26 mouse cellular contexts compared by ENCODE assay signal in genomic region chr7:100972875-100973274, GRCm38 (mm10). TPM values are rescaled to one million over a fixed set of nuclear protein-coding genes. Genes with fewer than 3 reads are reported as not detected.
DNase-seq lines count a peak whose midpoint lies in the region; TF ChIP-seq lines count a peak whose summit lies in the region.
"Had no signal": no experiment of that assay in that cellular context is flagged by ENCODE, and none has a peak within 500 bp of the region (broad histone marks: within the 10 kb centered on the region; RNA-seq: fewer than 3 reads in every experiment).

No protein-coding gene starts in this region.

- DNase-seq in heart, adult 11 months: peak; percentile 88
- no peak for DNase-seq in heart, adult 2 months
- DNase-seq in layer of hippocampus, adult 2 months (ENCODE audit: low spot score in 2 of 2): no peak
- DNase-seq in layer of hippocampus, postnatal 10 days (ENCODE audit: low spot score in 2 of 2): no peak
- DNase-seq in right cerebral cortex, adult 18-20 months: peak; percentile 21
- DNase-seq in right cerebral cortex, postnatal 4 days: no peak
- peak; percentile 46 for DNase-seq in telencephalon, adult 2 months (ENCODE audit: low read depth, low spot score)
- DNase-seq in urinary bladder, postnatal 25 days (ENCODE audit: low spot score): no peak
- DNase-seq: adrenal gland, adult 2 months; adrenal gland, postnatal 10 days; adrenal gland, postnatal 25 days; cerebellum, adult 11 months; cerebellum, adult 18-20 months; cerebellum, adult 8-10 months; cerebellum, adult 9-11 months; cerebellum, postnatal 14 days; cerebellum, postnatal 36 days; embryo, embryonic 11 days had no signal

- H3K9ac ChIP-seq in heart, adult 2 months (ENCODE audit: low read depth, low read length): no peak overlapping the region
- H3K9ac ChIP-seq: embryonic facial prominence, embryonic 13.5 days; embryonic facial prominence, embryonic 15.5 days; forebrain, embryonic 12.5 days had no signal

- WGBS in heart, adult 2 months: 64% methylated on average over 3 of the region's 3 CpGs

- no peaks in the 10 kb centered on the region for H3K27me3 ChIP-seq in heart, adult 2 months (ENCODE audit: control insufficient read depth, insufficient read depth, low read length)

- no peak for TF ChIP-seq CTCF in heart, adult 2 months (IDR thresholded peaks at IDR 0.05)
- TF ChIP-seq CTCF in layer of hippocampus, adult 2 months (conservative IDR thresholded peaks at IDR 0.05): no peak

- no peaks in the 10 kb centered on the region for H3K79me2 ChIP-seq in heart, adult 2 months (replicated peaks; ENCODE audit: control insufficient read depth, insufficient read depth, low read length)

- no peak overlapping the region for H3K27ac ChIP-seq in heart, adult 2 months
- peak overlapping the region; percentile 51; the same call in 1 of the 2 replicates for H3K27ac ChIP-seq in layer of hippocampus, adult 2 months
- H3K27ac ChIP-seq: embryonic facial prominence, embryonic 13.5 days; embryonic facial prominence, embryonic 15.5 days; forebrain, embryonic 10.5 days; forebrain, embryonic 12.5 days had no signal

- H3K4me3 ChIP-seq in heart, adult 2 months: no peak overlapping the region
- no peak overlapping the region for H3K4me3 ChIP-seq in layer of hippocampus, adult 2 months
- H3K4me3 ChIP-seq: embryonic facial prominence, embryonic 13.5 days; embryonic facial prominence, embryonic 15.5 days; erythroblast, embryonic 14.5 days; forebrain, embryonic 10.5 days; forebrain, embryonic 12.5 days had no signal

- no peak for TF ChIP-seq POLR2A in heart, adult 2 months (IDR thresholded peaks at IDR 0.05; ENCODE audit: insufficient read depth, low read depth, low read length)

- H3K4me1 ChIP-seq in heart, adult 2 months (ENCODE audit: control insufficient read depth, insufficient read depth, low read length): peaks cover under 1% of the 10 kb centered on the region

- intact Hi-C loops in heart, adult 2 months (cut with DNase I): no loop called here

- H3K36me3 ChIP-seq in heart, adult 2 months (ENCODE audit: control insufficient read depth, insufficient read depth, low read length): no peaks in the 10 kb centered on the region
- H3K36me3 ChIP-seq: embryonic facial prominence, embryonic 13.5 days; embryonic facial prominence, embryonic 15.5 days; forebrain, embryonic 10.5 days; forebrain, embryonic 12.5 days had no signal

- no peak for TF ChIP-seq EP300 in heart, adult 2 months (IDR thresholded peaks at IDR 0.05; ENCODE audit: insufficient read depth, low read depth, low read length)

RNA-seq across cellular contexts. Expression of gene P2ry6, which starts 1.6 kb away (rescaled TPM):
- total RNA-seq in heart, adult 2 months (2021): 1 to 10 TPM; 3.6 to 4.2 TPM
- polyA plus RNA-seq in heart, adult 2 months (2012; rRNA removed): 9.6 and 11.1 TPM in 2 replicates
- 1 to 10 TPM; 3.0 to 3.6 TPM for total RNA-seq in layer of hippocampus, adult 2 months (2021)
- total RNA-seq in layer of hippocampus, postnatal 10 days (2021): 1 to 10 TPM; 4.0 TPM
- total RNA-seq: common myeloid progenitor, adult 5-6 weeks; MEL had no signal

RNA-seq across cellular contexts. Expression of gene P2ry2, which starts 39.8 kb away (rescaled TPM):
- 10 to 100 TPM; 22.3 to 32.6 TPM for total RNA-seq in heart, adult 2 months (2021)
- 40.4 and 46.8 TPM in 2 replicates for polyA plus RNA-seq in heart, adult 2 months (2012; rRNA removed)
- under 1 TPM; 0.86 to 0.87 TPM for total RNA-seq in layer of hippocampus, adult 2 months (2021)
- 1 to 10 TPM; 1.2 to 2.2 TPM for total RNA-seq in layer of hippocampus, postnatal 10 days (2021)
- polyA plus RNA-seq: forebrain, embryonic 16.5 days had no signal

RNA-seq across cellular contexts. Expression of gene Arhgef17, which starts 41.0 kb away (rescaled TPM):
- total RNA-seq in heart, adult 2 months (2021): 10 to 100 TPM; 26.2 to 28.4 TPM
- polyA plus RNA-seq in heart, adult 2 months (2012; rRNA removed): 23.4 and 28.9 TPM in 2 replicates
- total RNA-seq in layer of hippocampus, adult 2 months (2021): 100 to 1,000 TPM; 163 to 171 TPM
- 10 to 100 TPM; 76.5 to 81.6 TPM for total RNA-seq in layer of hippocampus, postnatal 10 days (2021)

Comparison
In these comparisons a context has a peak if more than half of its experiments do, and no peak if none do; other contexts are left out.
1. DNase-seq: peak in heart, adult 11 months (single experiment), right cerebral cortex, adult 18-20 months (single experiment) and telencephalon, adult 2 months (single experiment); none in heart, adult 2 months (0 of 2), layer of hippocampus, adult 2 months (0 of 2), layer of hippocampus, postnatal 10 days (0 of 2), right cerebral cortex, postnatal 4 days (single experiment) and urinary bladder, postnatal 25 days (single experiment).
2. RNA of gene P2ry2, which starts 39.8 kb away (total RNA-seq): 22.3 to 32.6 TPM in heart, adult 2 months; 1.2 to 2.2 TPM in layer of hippocampus, postnatal 10 days and 0.86 to 0.87 TPM in layer of hippocampus, adult 2 months; every median in the first group is over 4 times any median in the second.